Mouse (Mus musculus) C2C12 (cell line): Measurements from ENCODE around the gene Irf9.

Source experiments
- CTCF ChIP-seq: IDR thresholded peaks from one replicate; pipeline ENCODE4 v1.5.1; 2011; ENCODE audit not compliant: control insufficient read depth, insufficient read depth, insufficient read length
- MYOG ChIP-seq: IDR thresholded peaks from one replicate; pipeline ENCODE4 v1.6.1; 2011; ENCODE audit not compliant: control insufficient read depth, insufficient read length; ENCODE audit errors: extremely low read depth

GRCm38 (mm10) chr14:55596036-55596690 is 7.2 kb upstream of the Irf9 start:
- TF ChIP-seq CTCF: no peak
- TF ChIP-seq MYOG: no peak
